Mouse (Mus musculus): ENCODE measurements around the gene Gvin1. TPM values are rescaled to one million over a fixed set of nuclear protein-coding genes. Genes with fewer than 3 reads are reported as not detected.
"Not testable (repeated sequence)": the region's sequence is repeated elsewhere in the genome, so short reads cannot be mapped to it uniquely, and the experiment has no call there.

Gvin1 gene
- polyA plus RNA-seq (2012; rRNA removed) = 0.07 and 0.12 TPM in 2 replicates

DNA sequence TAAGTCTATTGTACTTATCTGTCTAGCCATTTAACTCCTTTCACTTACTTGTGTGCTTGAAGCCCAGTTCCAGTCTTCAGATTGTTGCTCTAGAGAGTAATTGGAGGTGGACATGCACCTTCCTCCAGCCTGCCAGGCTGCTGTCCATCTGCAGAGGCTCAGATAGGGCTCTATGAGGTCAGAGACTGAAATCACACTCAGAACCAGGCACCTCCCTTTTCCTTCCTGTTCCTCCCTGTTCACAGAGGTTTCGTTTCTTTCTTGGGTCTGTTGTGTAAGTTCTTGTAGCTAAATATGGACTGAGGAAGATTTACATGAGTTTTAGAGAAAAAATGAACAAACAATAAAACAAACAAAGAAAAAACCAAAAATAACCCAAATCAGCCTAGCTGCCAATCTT is at the start of gene Gvin1:
Gvin1 (minus strand) TSS at position 150 of the 400 bp plus-strand sequence.
- not testable (repeated sequence) for H3K36me3 ChIP-seq (ENCODE audit: control insufficient read depth, insufficient read depth, low read length); H3K27ac ChIP-seq (ENCODE audit: control insufficient read depth, insufficient read depth, low read depth, low read length); H3K4me3 ChIP-seq (ENCODE audit: control insufficient read depth, low read depth, low read length); H3K27me3 ChIP-seq (ENCODE audit: control insufficient read depth, insufficient read depth, low read length); H3K4me1 ChIP-seq (ENCODE audit: control insufficient read depth, insufficient read depth, low read length)

DNA sequence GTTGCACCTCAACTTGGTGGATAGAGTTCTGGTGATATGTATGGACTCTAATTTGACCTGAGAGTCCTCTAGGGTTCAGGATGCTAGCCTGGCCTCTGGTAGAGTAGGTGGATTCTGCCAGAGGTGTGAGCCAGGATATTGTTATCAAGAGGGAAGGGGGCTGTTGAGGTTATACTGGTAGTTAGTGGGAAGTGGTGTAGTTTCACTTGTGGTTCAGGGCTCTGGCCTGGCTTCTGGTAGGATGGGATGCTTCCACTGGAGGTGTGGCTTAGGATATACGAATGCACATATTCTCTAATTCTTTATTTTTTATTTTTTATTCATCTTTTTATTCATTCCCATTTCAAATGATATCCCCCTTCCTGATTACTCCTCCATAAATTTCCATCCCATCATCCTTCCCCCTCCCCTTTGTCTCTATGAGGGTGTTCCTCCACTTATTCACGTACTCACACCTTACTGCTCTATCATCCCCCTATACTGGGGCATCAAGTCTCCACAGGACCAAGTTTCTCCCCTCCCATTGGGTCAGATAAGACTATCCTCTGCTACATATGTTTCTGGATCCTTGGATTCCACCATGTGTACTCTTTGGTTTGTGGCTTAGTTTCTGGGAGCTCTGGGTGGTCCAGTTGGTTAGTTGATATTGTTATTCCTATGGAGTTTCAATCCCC is 36.9 kb upstream of the Gvin1 start:
- Histone ChIP-seq H3K4me3 (ENCODE audit: control insufficient read depth, low read depth, low read length) (no peak overlapping the region), H3K4me1 (ENCODE audit: control insufficient read depth, insufficient read depth, low read length) (no peaks in the 10 kb centered on the region), H3K27me3 (ENCODE audit: control insufficient read depth, insufficient read depth, low read length) (no peaks in the 10 kb centered on the region), H3K36me3 (ENCODE audit: control insufficient read depth, insufficient read depth, low read length) (no peaks in the 10 kb centered on the region), H3K27ac (ENCODE audit: control insufficient read depth, insufficient read depth, low read depth, low read length) (no peak overlapping the region)
- TF ChIP-seq POLR2A (IDR thresholded peaks at IDR 0.05; ENCODE audit: control insufficient read depth, low read depth, low read length) = no peak
- TF ChIP-seq CTCF (IDR thresholded peaks at IDR 0.05; ENCODE audit: control insufficient read depth, insufficient read depth, insufficient replicate concordance, low read depth, low read length) = no peak

DNA sequence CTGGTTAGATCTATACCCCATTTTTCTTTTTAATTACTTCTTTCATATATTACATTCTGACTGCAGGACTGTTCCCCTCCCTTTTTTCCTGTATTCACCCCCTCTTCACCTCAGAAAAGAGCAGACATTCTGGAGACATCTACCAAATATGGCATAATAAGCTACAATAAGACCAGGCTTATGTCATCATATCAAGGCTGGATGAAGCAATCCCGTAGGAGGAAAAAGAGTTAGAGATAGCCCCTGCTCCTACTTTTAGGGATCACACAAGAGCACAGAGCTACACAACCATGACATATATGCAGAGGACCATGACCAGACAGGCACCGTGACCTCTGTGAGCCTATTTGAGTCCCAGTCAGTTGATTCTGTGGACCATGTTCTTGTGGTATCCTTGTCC is 33.8 kb upstream of the Gvin1 start:
- TF ChIP-seq POLR2A (IDR thresholded peaks at IDR 0.05; ENCODE audit: control insufficient read depth, low read depth, low read length) = no peak
- TF ChIP-seq CTCF (IDR thresholded peaks at IDR 0.05; ENCODE audit: control insufficient read depth, insufficient read depth, insufficient replicate concordance, low read depth, low read length) = no peak
- no peaks in the 10 kb centered on the region for H3K36me3 ChIP-seq (ENCODE audit: control insufficient read depth, insufficient read depth, low read length)
- no peaks in the 10 kb centered on the region for H3K4me1 ChIP-seq (ENCODE audit: control insufficient read depth, insufficient read depth, low read length)
- no peak overlapping the region for H3K27ac ChIP-seq (ENCODE audit: control insufficient read depth, insufficient read depth, low read depth, low read length)
- H3K4me3 ChIP-seq (ENCODE audit: control insufficient read depth, low read depth, low read length) = no peak overlapping the region
- H3K27me3 ChIP-seq (ENCODE audit: control insufficient read depth, insufficient read depth, low read length) = no peaks in the 10 kb centered on the region

DNA sequence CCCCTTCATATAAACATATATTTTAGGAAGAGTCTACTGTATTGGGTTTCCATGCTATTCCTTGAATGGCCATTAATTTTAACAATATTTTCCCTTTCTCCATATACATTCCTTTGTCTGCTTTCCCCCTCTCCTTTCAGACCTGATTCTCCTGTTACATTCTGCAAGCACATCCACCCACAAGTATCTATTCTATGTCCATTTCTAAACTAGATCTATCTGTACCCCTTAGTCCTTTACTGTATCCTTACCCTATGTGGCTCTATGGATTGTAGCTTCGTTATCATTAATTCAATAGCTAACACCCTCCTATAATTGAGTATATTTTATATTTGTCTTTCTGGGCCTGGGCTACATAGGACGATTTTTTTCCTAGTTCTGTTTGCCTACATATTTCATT is 33.1 kb upstream of the Gvin1 start:
- H3K27me3 ChIP-seq (ENCODE audit: control insufficient read depth, insufficient read depth, low read length) = no peaks in the 10 kb centered on the region
- H3K36me3 ChIP-seq (ENCODE audit: control insufficient read depth, insufficient read depth, low read length) = no peaks in the 10 kb centered on the region
- no peak overlapping the region for H3K27ac ChIP-seq (ENCODE audit: control insufficient read depth, insufficient read depth, low read depth, low read length)
- no peak overlapping the region for H3K4me3 ChIP-seq (ENCODE audit: control insufficient read depth, low read depth, low read length)
- TF ChIP-seq POLR2A (IDR thresholded peaks at IDR 0.05; ENCODE audit: control insufficient read depth, low read depth, low read length) = no peak
- TF ChIP-seq CTCF (IDR thresholded peaks at IDR 0.05; ENCODE audit: control insufficient read depth, insufficient read depth, insufficient replicate concordance, low read depth, low read length) = no peak
- no peaks in the 10 kb centered on the region for H3K4me1 ChIP-seq (ENCODE audit: control insufficient read depth, insufficient read depth, low read length)

DNA sequence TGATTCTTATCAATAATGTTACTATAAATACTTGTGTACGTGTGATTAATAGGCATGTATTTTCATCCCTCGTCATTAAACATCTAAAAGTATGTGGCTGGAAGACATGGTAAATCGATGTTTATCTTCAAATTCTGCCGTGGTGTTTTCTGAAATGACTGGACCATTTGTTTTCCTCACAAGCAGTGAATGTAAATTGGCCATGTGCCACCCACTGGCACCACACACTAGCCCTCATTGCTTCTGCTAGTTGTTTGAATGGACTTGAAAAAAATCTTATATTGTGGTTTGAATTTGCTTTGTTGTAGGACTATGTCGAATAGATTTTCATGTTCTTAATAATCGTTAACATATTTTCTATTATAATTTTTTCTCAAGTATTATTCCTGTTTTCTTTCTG is 30.5 kb upstream of the Gvin1 start:
- Histone ChIP-seq H3K27ac (ENCODE audit: control insufficient read depth, insufficient read depth, low read depth, low read length) (no peak overlapping the region), H3K27me3 (ENCODE audit: control insufficient read depth, insufficient read depth, low read length) (no peaks in the 10 kb centered on the region), H3K4me3 (ENCODE audit: control insufficient read depth, low read depth, low read length) (no peak overlapping the region), H3K36me3 (ENCODE audit: control insufficient read depth, insufficient read depth, low read length) (no peaks in the 10 kb centered on the region), H3K4me1 (ENCODE audit: control insufficient read depth, insufficient read depth, low read length) (no peaks in the 10 kb centered on the region)
- TF ChIP-seq POLR2A (IDR thresholded peaks at IDR 0.05; ENCODE audit: control insufficient read depth, low read depth, low read length) = no peak
- no peak for TF ChIP-seq CTCF (IDR thresholded peaks at IDR 0.05; ENCODE audit: control insufficient read depth, insufficient read depth, insufficient replicate concordance, low read depth, low read length)

DNA sequence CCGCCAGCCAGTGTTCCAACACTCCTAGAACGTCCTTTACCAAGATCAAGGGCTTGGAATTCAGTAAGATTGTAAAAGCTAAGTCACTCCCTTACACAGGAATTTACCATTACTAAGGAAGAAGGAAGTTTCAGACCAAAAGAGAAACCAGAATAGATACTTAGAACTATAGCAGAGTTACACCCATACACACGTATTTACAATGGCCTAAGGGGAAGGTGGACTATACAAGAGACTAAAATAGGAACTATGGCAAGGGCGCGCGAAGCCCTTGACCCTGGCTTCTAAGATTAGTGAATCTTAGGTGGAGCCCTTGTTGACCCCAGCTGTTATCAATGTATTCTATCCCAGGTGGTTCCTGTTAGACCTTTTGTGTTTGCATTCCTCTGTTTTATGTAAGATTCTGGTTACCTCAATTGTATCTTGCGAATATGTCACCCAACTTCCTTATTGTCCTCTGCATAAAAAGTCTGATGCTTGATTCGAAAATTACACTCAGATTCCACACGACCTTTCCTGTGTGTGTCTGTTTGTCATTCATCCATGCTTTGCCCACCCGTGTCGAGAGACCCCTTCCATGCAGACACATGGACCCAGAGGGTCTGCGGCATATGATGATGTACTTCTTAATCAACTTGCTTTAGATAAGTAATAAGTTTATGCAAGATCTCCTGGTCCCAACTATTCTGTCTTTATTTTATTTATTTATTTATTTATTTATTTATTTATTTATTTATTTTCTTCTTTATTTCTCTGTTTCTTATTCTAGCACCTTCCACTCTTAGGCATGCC is 25.6 kb upstream of the Gvin1 start:
- not testable (repeated sequence) for H3K27me3 ChIP-seq (ENCODE audit: control insufficient read depth, insufficient read depth, low read length); H3K36me3 ChIP-seq (ENCODE audit: control insufficient read depth, insufficient read depth, low read length); H3K27ac ChIP-seq (ENCODE audit: control insufficient read depth, insufficient read depth, low read depth, low read length); H3K4me1 ChIP-seq (ENCODE audit: control insufficient read depth, insufficient read depth, low read length); H3K4me3 ChIP-seq (ENCODE audit: control insufficient read depth, low read depth, low read length)

DNA sequence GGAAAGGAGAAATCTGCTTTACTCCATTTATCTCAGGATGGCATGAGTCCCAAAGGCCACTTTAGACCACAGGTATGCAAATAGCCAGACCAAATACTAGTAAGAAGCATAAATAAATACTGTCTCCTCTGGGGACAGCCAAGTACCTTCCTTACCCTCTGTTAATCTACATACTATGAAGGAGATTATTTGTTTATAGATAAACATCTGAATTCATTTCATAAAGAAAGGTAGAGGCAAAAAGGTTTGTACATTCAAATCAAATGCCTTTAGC is 22.0 kb upstream of the Gvin1 start:
- no peaks in the 10 kb centered on the region for H3K4me1 ChIP-seq (ENCODE audit: control insufficient read depth, insufficient read depth, low read length)
- TF ChIP-seq CTCF (IDR thresholded peaks at IDR 0.05; ENCODE audit: control insufficient read depth, insufficient read depth, insufficient replicate concordance, low read depth, low read length) (no peak), POLR2A (IDR thresholded peaks at IDR 0.05; ENCODE audit: control insufficient read depth, low read depth, low read length) (no peak)
- no peak overlapping the region for H3K4me3 ChIP-seq (ENCODE audit: control insufficient read depth, low read depth, low read length)
- no peaks in the 10 kb centered on the region for H3K36me3 ChIP-seq (ENCODE audit: control insufficient read depth, insufficient read depth, low read length)
- no peaks in the 10 kb centered on the region for H3K27me3 ChIP-seq (ENCODE audit: control insufficient read depth, insufficient read depth, low read length)
- H3K27ac ChIP-seq (ENCODE audit: control insufficient read depth, insufficient read depth, low read depth, low read length) = no peak overlapping the region

Data from testis, adult 2 months (tissue).